Mouse (Mus musculus): Measurements from ENCODE around the gene Snrpa1.

DNA sequence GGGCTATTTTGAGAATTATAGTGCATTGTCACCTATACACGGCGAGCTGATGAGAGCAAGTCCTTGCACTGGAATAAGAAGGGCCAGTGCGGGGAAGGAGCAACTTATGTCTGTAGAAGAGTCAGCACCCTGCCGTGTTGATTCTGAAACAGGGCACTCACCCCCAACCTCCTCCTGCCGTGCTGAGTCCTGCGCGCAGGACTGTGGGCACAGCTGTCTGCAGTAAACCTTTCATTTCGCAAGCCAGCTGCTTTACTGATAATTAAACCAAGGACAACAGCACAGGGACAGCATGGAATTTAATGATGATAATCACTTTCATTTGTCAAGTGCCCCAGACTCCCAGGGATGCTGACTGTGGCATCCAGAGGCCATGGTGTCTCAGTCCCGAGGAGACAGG is 14.2 kb upstream of the Snrpa1 start:
- no peak for TF ChIP-seq CTCF (IDR thresholded peaks at IDR 0.05; ENCODE audit: extremely low read depth, insufficient read depth, low read length)
- no peak for TF ChIP-seq POLR2A (IDR thresholded peaks at IDR 0.05; ENCODE audit: extremely low read depth, insufficient read depth, low read length)
